In genomic region chr5:122423083-122423482, GRCm38 (mm10) we compare ENCODE assay signal across 8 mouse cellular contexts. TPM values are rescaled to one million over a fixed set of nuclear protein-coding genes. Genes with fewer than 3 reads are reported as not detected.
A peak's percentile ranks its signal among the peaks of the same experiment; 100 is the strongest.
DNase-seq lines count a peak whose midpoint lies in the region; ATAC-seq and TF ChIP-seq lines count a peak whose summit lies in the region.

No protein-coding gene starts in this region.

- H3K27me3 ChIP-seq in testis, adult 2 months (ENCODE audit: control insufficient read depth, insufficient read depth, low read length), result no peaks in the 10 kb centered on the region
- no peaks in the 10 kb centered on the region for H3K27me3 ChIP-seq in limb, embryonic 13.5 days
- H3K27me3 ChIP-seq in stomach, embryonic 15.5 days (replicated peaks), result no peaks in the 10 kb centered on the region

- peak; percentile 61 for DNase-seq in adrenal gland, postnatal 14 days
- no peak for DNase-seq in adrenal gland, adult 18-20 months (ENCODE audit: low spot score in 2 of 2)
- no peak for DNase-seq in testis, postnatal 14 days (ENCODE audit: low spot score)
- DNase-seq in right cerebral cortex, postnatal 4 days, result no peak
- DNase-seq in adrenal gland, postnatal 25 days, result no peak

- peak overlapping the region; percentile 97 for H3K9ac ChIP-seq in limb, embryonic 13.5 days
- H3K9ac ChIP-seq in stomach, embryonic 15.5 days, result peak overlapping the region; percentile 87

- H3K36me3 ChIP-seq in testis, adult 2 months (ENCODE audit: control insufficient read depth, insufficient read depth, low read length), result 0 out of 2 replicates have a peak, but pooled peaks cover under 1% of the 10 kb centered on the region
- H3K36me3 ChIP-seq in limb, embryonic 13.5 days, result peaks cover 20% of the 10 kb centered on the region
- H3K36me3 ChIP-seq in stomach, embryonic 15.5 days, result peaks cover 3% of the 10 kb centered on the region; the same call in 1 of the 2 replicates

- H3K4me2 ChIP-seq in limb, embryonic 13.5 days (replicated peaks), result peak overlapping the region; percentile 96
- H3K4me2 ChIP-seq in stomach, embryonic 15.5 days, result peak overlapping the region; percentile 96

- no peaks in the 10 kb centered on the region for H3K9me3 ChIP-seq in limb, embryonic 13.5 days
- H3K9me3 ChIP-seq in stomach, embryonic 15.5 days, result no peaks in the 10 kb centered on the region

- H3K4me1 ChIP-seq in testis, adult 2 months (ENCODE audit: control insufficient read depth, insufficient read depth, low read length), result peaks cover 12% of the 10 kb centered on the region
- peaks cover 15% of the 10 kb centered on the region for H3K4me1 ChIP-seq in limb, embryonic 13.5 days
- peaks cover 13% of the 10 kb centered on the region for H3K4me1 ChIP-seq in stomach, embryonic 15.5 days

- TF ChIP-seq POLR2A in testis, adult 2 months (IDR thresholded peaks at IDR 0.05; ENCODE audit: control insufficient read depth, low read depth, low read length), result no peak

- WGBS in limb, embryonic 13.5 days, result 26% methylated on average over 15 of the region's 15 CpGs
- 26% methylated on average over 15 of the region's 15 CpGs for WGBS in stomach, embryonic 15.5 days

- no peak for ATAC-seq in limb, embryonic 13.5 days (ENCODE audit: low FRiP score, low read depth)
- no peak for ATAC-seq in stomach, embryonic 15.5 days (ENCODE audit: insufficient read depth, low FRiP score, low read depth)

- peak overlapping the region; percentile 85 for H3K4me3 ChIP-seq in testis, adult 2 months (ENCODE audit: control insufficient read depth, low read depth, low read length)
- H3K4me3 ChIP-seq in limb, embryonic 13.5 days, result peak overlapping the region; percentile 99
- peak overlapping the region; percentile 99 for H3K4me3 ChIP-seq in stomach, embryonic 15.5 days (replicated peaks)

- no peak for TF ChIP-seq CTCF in testis, adult 2 months (IDR thresholded peaks at IDR 0.05; ENCODE audit: control insufficient read depth, insufficient read depth, insufficient replicate concordance, low read depth, low read length)

- H3K27ac ChIP-seq in testis, adult 2 months (ENCODE audit: control insufficient read depth, insufficient read depth, low read depth, low read length), result peak overlapping the region; percentile 25; the same call in 1 of the 2 replicates
- no peak overlapping the region for H3K27ac ChIP-seq in limb, embryonic 13.5 days
- H3K27ac ChIP-seq in stomach, embryonic 15.5 days, result no peak overlapping the region

RNA-seq across cellular contexts. Expression of gene Anapc7, which starts 1.6 kb away (rescaled TPM):
- 47.3 and 50.4 TPM in 2 replicates for total RNA-seq in adrenal gland, postnatal 14 days (2021)
- total RNA-seq in adrenal gland, adult 18-20 months (2021), result 10 to 100 TPM; 42.2 to 51.8 TPM
- polyA plus RNA-seq in testis, adult 2 months (2012; rRNA removed), result 16.1 and 16.2 TPM in 2 replicates
- polyA plus RNA-seq in limb, embryonic 13.5 days (2015; fragmentation: Nextera tagmentation; extraction: Ambion mirVana), result 56.2 and 59.1 TPM in 2 replicates
- 37.7 and 41.1 TPM in 2 replicates for polyA plus RNA-seq in stomach, embryonic 15.5 days (2015; fragmentation: Nextera tagmentation; extraction: Ambion mirVana)
- 43.6 and 46.0 TPM in 2 replicates for total RNA-seq in adrenal gland, postnatal 25 days (2021)

RNA-seq across cellular contexts. Expression of gene Arpc3, which starts 31.4 kb away (rescaled TPM):
- total RNA-seq in adrenal gland, postnatal 14 days (2021), result 240 and 253 TPM in 2 replicates
- total RNA-seq in adrenal gland, adult 18-20 months (2021), result 100 to 1,000 TPM; 238 to 281 TPM
- polyA plus RNA-seq in testis, adult 2 months (2012; rRNA removed), result 35.0 and 35.1 TPM in 2 replicates
- 99.4 and 106 TPM in 2 replicates for polyA plus RNA-seq in limb, embryonic 13.5 days (2015; fragmentation: Nextera tagmentation; extraction: Ambion mirVana)
- polyA plus RNA-seq in stomach, embryonic 15.5 days (2015; fragmentation: Nextera tagmentation; extraction: Ambion mirVana), result 142 and 148 TPM in 2 replicates
- total RNA-seq in adrenal gland, postnatal 25 days (2021), result 218 and 290 TPM in 2 replicates

RNA-seq across cellular contexts. Expression of gene Fam216a, which starts 50.9 kb away (rescaled TPM):
- total RNA-seq in adrenal gland, postnatal 14 days (2021), result 29.7 and 34.7 TPM in 2 replicates
- 10 to 100 TPM; 22.5 to 31.1 TPM for total RNA-seq in adrenal gland, adult 18-20 months (2021)
- polyA plus RNA-seq in testis, adult 2 months (2012; rRNA removed), result 171 and 178 TPM in 2 replicates
- polyA plus RNA-seq in limb, embryonic 13.5 days (2015; fragmentation: Nextera tagmentation; extraction: Ambion mirVana), result 85.3 and 89.6 TPM in 2 replicates
- 54.7 and 59.1 TPM in 2 replicates for polyA plus RNA-seq in stomach, embryonic 15.5 days (2015; fragmentation: Nextera tagmentation; extraction: Ambion mirVana)
- total RNA-seq in adrenal gland, postnatal 25 days (2021), result 31.3 and 32.1 TPM in 2 replicates

RNA-seq across cellular contexts. Expression of gene Gpn3, which starts 51.4 kb away (rescaled TPM):
- 34.9 and 36.4 TPM in 2 replicates for total RNA-seq in adrenal gland, postnatal 14 days (2021)
- 10 to 100 TPM; 29.7 to 34.9 TPM for total RNA-seq in adrenal gland, adult 18-20 months (2021)
- 27.6 and 27.8 TPM in 2 replicates for polyA plus RNA-seq in testis, adult 2 months (2012; rRNA removed)
- polyA plus RNA-seq in limb, embryonic 13.5 days (2015; fragmentation: Nextera tagmentation; extraction: Ambion mirVana), result 78.2 and 81.9 TPM in 2 replicates
- 63.2 and 69.5 TPM in 2 replicates for polyA plus RNA-seq in stomach, embryonic 15.5 days (2015; fragmentation: Nextera tagmentation; extraction: Ambion mirVana)
- total RNA-seq in adrenal gland, postnatal 25 days (2021), result 38.2 and 42.6 TPM in 2 replicates
